Mouse (Mus musculus) spleen, adult 2 months (tissue): ENCODE measurements around the gene B3gnt9.

Experiments used
- CTCF ChIP-seq: fragments of 200-500 bp; IDR thresholded peaks from 2 replicates; pipeline ENCODE4 v1.5.1; 2011; ENCODE audit warnings: mild to moderate bottlenecking, inconsistent platforms; ENCODE audit not compliant: insufficient read depth, insufficient read length, insufficient replicate concordance; ENCODE audit errors: extremely low read depth
- POLR2A ChIP-seq: fragments of 200-500 bp; IDR thresholded peaks from 2 replicates; pipeline ENCODE4 v1.6.1; 2011; ENCODE audit warnings: low read depth, low read length, inconsistent platforms

- TF ChIP-seq CTCF (no peak), POLR2A (no peak)
Measured at GRCm38 (mm10) chr8:105299962-105300361, 45.0 kb upstream of the B3gnt9 start.
